Mouse (Mus musculus) intestine, postnatal 0 days (tissue): ENCODE data around the gene Rassf7. TPM values are rescaled to one million over a fixed set of nuclear protein-coding genes. Genes with fewer than 3 reads are reported as not detected.

ENCODE experiments used
- ATAC-seq: fragments of 200-750 bp; cut with Nextera tagmentation; 2 replicates; pipeline ENCODE4 v1.8.0; 2017; ENCODE audit warnings: mild to moderate bottlenecking, moderate TSS enrichment, moderate library complexity
- H3K27ac ChIP-seq: fragments of 300-500 bp; sonication (generic); 2 replicates; pipeline ENCODE4 v1.5.1; 2014; ENCODE audit warnings: mild to moderate bottlenecking, low read depth, low read length, moderate library complexity
- H3K27me3 ChIP-seq: fragments of 300-500 bp; sonication (generic); replicated peaks from 2 replicates; pipeline ENCODE4 v1.6.1; 2014; ENCODE audit warnings: low read length, mixed read lengths; ENCODE audit not compliant: control insufficient read depth, insufficient read depth
- H3K36me3 ChIP-seq: fragments of 300-500 bp; sonication (generic); 2 replicates; pipeline ENCODE4 v1.6.1; 2014; ENCODE audit warnings: mild to moderate bottlenecking, moderate library complexity; ENCODE audit not compliant: control insufficient read depth, insufficient read depth
- H3K4me1 ChIP-seq: fragments of 300-500 bp; sonication (generic); replicated peaks from 2 replicates; pipeline ENCODE4 v1.6.1; 2014; ENCODE audit warnings: antibody characterized with exemption, low read length, mixed read lengths; ENCODE audit not compliant: control insufficient read depth, insufficient read depth
- H3K4me2 ChIP-seq: fragments of 300-500 bp; sonication (generic); replicated peaks from 2 replicates; pipeline ENCODE4 v1.6.1; 2014; ENCODE audit warnings: low read depth, mild to moderate bottlenecking, moderate library complexity
- H3K4me3 ChIP-seq: fragments of 300-500 bp; sonication (generic); 2 replicates; pipeline ENCODE4 v1.5.1; 2014; ENCODE audit warnings: low read depth, low read length
- H3K9ac ChIP-seq: fragments of 300-500 bp; sonication (generic); 2 replicates; pipeline ENCODE4 v1.6.1; 2014; ENCODE audit warnings: mild to moderate bottlenecking, low read depth, low read length
- H3K9me3 ChIP-seq: fragments of 300-500 bp; sonication (generic); 2 replicates; pipeline ENCODE4 v1.6.1; 2016; ENCODE audit warnings: mixed run types; ENCODE audit not compliant: control insufficient read depth
- CTCF ChIP-seq: sonication (generic); IDR thresholded peaks from 2 replicates; pipeline ENCODE4 v1.5.1; 2016; ENCODE audit warnings: low read depth, mild to moderate bottlenecking, control low read depth, antibody characterized with exemption, moderate library complexity
- WGBS: fragments of 180-500 bp; shearing (Covaris S2); extraction: QIAGEN DNeasy Blood & Tissue Kit; methylation state at CpG from one replicate; pipeline ENCODE4 v1.1.7; 2014; 5-methylcytosine and 5-hydroxymethylcytosine counted together
- polyA plus RNA-seq: library from polyadenylated mRNA; unstranded; fragments of >200 nt; fragmentation: Nextera tagmentation; extraction: Ambion mirVana; gene quantifications from 2 replicates; pipeline ENCODE4 v1.2.1, GENCODE M21; 2015

Gene Rassf7
- polyA plus RNA-seq, 1 experiment from 2014 or later, result 47.6 TPM

DNA sequence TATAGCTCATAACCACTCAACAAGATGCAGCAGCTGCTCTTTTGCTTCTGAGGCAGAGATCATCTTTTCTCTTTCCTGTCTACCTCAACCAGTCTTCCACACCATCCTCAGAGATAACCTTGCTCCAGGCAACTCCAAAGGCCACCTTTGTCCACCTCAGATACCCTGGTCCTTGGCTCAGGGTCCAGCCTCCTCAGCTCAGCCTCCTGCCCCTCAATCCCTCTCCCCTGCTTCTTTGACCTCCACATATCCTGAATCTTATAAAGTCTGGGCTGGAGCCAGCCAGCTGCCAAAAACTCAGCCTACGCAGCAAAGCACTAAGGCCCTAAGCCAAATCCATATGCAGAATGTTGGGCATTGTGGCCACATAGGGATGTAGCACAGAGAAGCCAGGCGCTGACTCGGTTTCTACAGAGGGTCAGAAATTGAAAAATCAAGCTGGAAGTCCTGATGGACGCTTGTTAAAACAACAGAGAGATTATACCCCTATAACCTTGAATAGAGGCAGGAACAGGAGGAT lies 7.1 kb downstream of the Rassf7 start:
- ATAC-seq, result no peak
- 88% methylated on average over 4 of the region's 4 CpGs for WGBS
- H3K27me3 ChIP-seq, result no peaks in the 10 kb centered on the region
- peaks cover 16% of the 10 kb centered on the region for H3K4me1 ChIP-seq
- H3K4me3 ChIP-seq, result no peak overlapping the region
- no peak for TF ChIP-seq CTCF
- peak overlapping the region; percentile 94; the same call in 1 of the 2 replicates for H3K4me2 ChIP-seq
- peaks cover 2% of the 10 kb centered on the region; the same call in 1 of the 2 replicates for H3K36me3 ChIP-seq
- H3K9me3 ChIP-seq, result no peaks in the 10 kb centered on the region
- 0 out of 2 replicates have a peak overlapping the region, but pooled peaks have one; percentile 37 for H3K27ac ChIP-seq
- no peak overlapping the region for H3K9ac ChIP-seq

DNA sequence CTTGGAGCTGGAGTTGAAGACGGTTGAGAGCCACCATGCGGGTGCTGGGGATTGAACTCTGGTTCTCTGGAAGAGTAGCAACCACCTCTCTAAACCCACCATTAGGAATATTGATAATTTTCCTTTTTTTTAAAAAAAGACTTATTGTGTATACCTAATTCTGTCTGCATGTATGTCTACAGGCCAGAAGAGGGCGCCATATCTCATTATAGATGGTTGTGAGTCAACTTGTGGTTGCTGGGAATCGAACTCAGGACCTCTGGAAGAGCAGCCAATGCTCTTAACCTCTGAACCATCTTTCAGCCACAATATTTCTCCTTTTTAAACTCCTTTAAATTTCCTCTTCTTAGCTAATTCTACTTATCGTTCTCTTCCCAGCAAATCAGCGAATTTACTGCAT lies 10.9 kb downstream of the Rassf7 start:
- no peak overlapping the region for H3K4me2 ChIP-seq
- H3K9me3 ChIP-seq, result no peaks in the 10 kb centered on the region
- no peak overlapping the region for H3K4me3 ChIP-seq
- no peak overlapping the region for H3K9ac ChIP-seq
- TF ChIP-seq CTCF, result no peak
- no peak for ATAC-seq
- no peaks in the 10 kb centered on the region for H3K27me3 ChIP-seq
- 86% methylated on average over 6 of the region's 6 CpGs for WGBS
- H3K36me3 ChIP-seq, result peaks cover 8% of the 10 kb centered on the region; the same call in 1 of the 2 replicates
- peaks cover 5% of the 10 kb centered on the region; the same call in 1 of the 2 replicates for H3K4me1 ChIP-seq
- H3K27ac ChIP-seq, result no peak overlapping the region

DNA sequence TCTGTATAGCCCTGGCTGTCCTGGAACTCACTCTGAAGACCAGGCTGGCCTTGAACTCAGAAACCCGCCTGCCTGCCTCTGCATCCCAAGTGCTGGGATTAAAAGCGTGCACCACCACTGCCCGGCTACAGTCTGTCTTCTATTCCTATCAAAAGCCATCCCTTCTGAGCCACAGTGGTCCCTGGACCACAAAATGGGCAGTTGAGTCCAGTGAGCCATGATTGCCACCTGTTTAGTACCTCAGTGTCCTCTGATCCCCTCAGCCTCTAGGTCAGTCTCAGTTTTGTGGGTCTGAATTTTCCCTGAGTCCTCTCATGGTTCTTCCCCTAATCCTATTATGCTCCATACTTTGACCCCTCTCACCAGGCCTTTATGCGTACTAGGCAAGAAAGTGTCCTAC lies 12.1 kb downstream of the Rassf7 start:
- no peaks in the 10 kb centered on the region for H3K27me3 ChIP-seq
- H3K9me3 ChIP-seq, result no peaks in the 10 kb centered on the region
- H3K4me1 ChIP-seq, result peaks cover 4% of the 10 kb centered on the region; the same call in 1 of the 2 replicates
- no peak overlapping the region for H3K27ac ChIP-seq
- peak overlapping the region; percentile 79; the same call in 1 of the 2 replicates for H3K4me2 ChIP-seq
- H3K9ac ChIP-seq, result peak overlapping the region; percentile 92; the same call in 1 of the 2 replicates
- WGBS, result 76% methylated on average over 4 of the region's 4 CpGs
- TF ChIP-seq CTCF, result no peak
- H3K36me3 ChIP-seq, result peaks cover 20% of the 10 kb centered on the region
- ATAC-seq, result no peak
- no peak overlapping the region; the same call in 1 of the 2 replicates for H3K4me3 ChIP-seq

DNA sequence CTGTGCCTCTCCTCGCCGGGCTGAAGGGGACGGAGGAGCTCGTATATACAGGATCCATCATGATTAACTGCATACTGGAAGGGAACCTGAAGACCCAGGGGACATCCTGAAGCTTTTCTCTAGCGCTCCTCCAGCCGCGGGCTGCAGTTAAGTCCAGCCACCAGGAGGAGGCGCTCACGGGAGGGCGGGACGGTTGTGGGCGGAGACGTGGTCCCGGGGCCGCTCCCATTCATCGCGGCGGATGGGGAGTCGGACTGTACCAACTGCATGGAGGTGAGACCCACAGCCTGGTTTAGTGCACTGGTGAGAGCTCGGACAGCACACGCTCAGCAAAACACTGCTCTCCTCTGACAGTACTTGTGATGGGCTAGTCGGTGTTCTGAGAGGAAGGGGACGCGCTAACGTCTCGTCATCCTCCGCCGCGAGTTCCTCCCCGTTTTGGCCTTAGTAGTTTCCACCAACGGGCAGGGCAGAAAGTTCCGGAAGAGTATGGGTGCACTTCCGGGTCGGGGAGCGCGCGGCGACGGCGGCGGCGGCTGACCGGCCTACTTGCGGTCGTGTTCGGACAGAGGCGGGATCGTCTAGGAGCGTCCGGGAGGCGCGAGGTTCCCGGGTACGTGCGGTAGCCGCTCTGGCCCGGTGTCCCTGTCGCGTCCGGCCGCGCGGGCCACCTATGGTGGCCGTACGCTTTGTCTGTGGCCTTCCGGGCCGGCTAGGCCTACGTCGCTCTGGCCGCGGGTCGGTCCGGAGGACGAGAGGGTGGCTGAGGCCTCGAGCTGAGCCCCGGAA lies 12.8 kb downstream of the Rassf7 start, which contains the start of gene Phrf1:
Gene Phrf1 (plus strand): TSS at position 506 of the 789 bp plus-strand sequence.
- peak within 1 kb of the TSS; percentile 79 for H3K4me2 ChIP-seq
- no peaks in the 10 kb centered on the region for H3K9me3 ChIP-seq
- H3K27me3 ChIP-seq, result no peaks in the 10 kb centered on the region
- H3K4me3 ChIP-seq, result peak within 1 kb of the TSS; percentile 90
- under 1% methylated on average over 74 of the region's 76 CpGs for WGBS
- H3K4me1 ChIP-seq, result 0 out of 2 replicates have a peak, but pooled peaks cover 4% of the 10 kb centered on the region
- ATAC-seq, result peak; percentile 88
- peaks cover 27% of the 10 kb centered on the region for H3K36me3 ChIP-seq
- peak; percentile 100 for TF ChIP-seq CTCF
- H3K27ac ChIP-seq, result peak within 1 kb of the TSS; percentile 91
- H3K9ac ChIP-seq, result peak within 1 kb of the TSS; percentile 92

DNA sequence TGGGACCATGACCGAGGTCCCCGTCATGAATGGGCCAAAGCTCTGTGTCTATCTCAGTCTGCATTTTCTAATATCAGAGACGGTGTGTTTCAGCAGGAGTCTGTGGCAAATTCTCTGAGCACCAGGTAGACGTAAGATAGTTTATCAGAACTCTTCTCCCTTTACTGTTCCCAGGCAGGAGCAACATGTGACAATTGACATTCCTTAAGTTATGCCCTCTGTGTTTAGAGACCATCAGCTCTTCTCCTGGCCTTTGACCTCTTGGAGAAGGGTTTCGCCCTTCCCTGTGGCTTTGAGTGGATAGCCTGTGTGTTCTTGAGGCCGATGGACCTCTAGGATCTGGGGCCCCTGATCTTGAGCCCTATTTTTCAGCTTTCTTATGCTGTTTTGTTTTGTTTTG lies 14.0 kb downstream of the Rassf7 start:
- no peak for TF ChIP-seq CTCF

DNA sequence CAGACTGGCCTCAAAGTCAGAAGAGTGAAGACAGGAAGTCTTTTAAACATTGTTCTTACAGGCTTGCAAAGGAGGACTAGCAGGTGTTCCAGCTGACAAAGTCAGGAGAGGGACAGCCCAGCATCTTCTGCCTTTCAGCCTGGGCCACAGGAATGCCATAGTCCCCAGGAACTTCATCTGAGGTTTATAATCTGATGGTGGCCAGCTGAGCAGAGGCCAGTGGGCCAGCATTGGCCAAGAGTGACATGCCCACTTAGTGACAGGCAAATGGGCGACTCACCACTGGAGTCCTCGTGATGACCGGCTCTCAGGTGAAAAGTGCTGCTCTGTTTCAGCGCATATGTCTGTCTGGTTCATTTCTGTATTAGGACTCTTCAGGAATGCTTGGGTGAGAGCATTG lies 14.9 kb downstream of the Rassf7 start:
- Histone ChIP-seq H3K9me3 (no peaks in the 10 kb centered on the region), H3K27me3 (no peaks in the 10 kb centered on the region), H3K36me3 (peaks cover 47% of the 10 kb centered on the region), H3K9ac (no peak overlapping the region), H3K4me3 (no peak overlapping the region), H3K27ac (no peak overlapping the region), H3K4me2 (peak overlapping the region; percentile 79), H3K4me1 (0 out of 2 replicates have a peak, but pooled peaks cover 4% of the 10 kb centered on the region)
- no peak for TF ChIP-seq CTCF
- WGBS, result 95% methylated on average over 4 of the region's 4 CpGs
- ATAC-seq, result no peak

More for the DNA sequence above, 14.0 kb downstream of the Rassf7 start:
- 25% methylated on average over 6 of the region's 6 CpGs for WGBS
- Histone ChIP-seq H3K4me1 (0 out of 2 replicates have a peak, but pooled peaks cover 4% of the 10 kb centered on the region), H3K27me3 (no peaks in the 10 kb centered on the region), H3K4me2 (peak overlapping the region; percentile 79), H3K27ac (no peak overlapping the region; the same call in 1 of the 2 replicates), H3K36me3 (peaks cover 39% of the 10 kb centered on the region), H3K9ac (peak overlapping the region; percentile 92), H3K4me3 (peak overlapping the region; percentile 90), H3K9me3 (no peaks in the 10 kb centered on the region)
- ATAC-seq, result no peak
